Mouse (Mus musculus): ENCODE measurements at regions not wholly inside any gene's neighbourhood (a gene's known extent, or its start where the extent isn't known, plus 50 kb on each side); places are given as distances from the start of the nearest gene placed in this dataset.
A peak's percentile ranks its signal among the peaks of the same experiment; 100 is the strongest.

DNA sequence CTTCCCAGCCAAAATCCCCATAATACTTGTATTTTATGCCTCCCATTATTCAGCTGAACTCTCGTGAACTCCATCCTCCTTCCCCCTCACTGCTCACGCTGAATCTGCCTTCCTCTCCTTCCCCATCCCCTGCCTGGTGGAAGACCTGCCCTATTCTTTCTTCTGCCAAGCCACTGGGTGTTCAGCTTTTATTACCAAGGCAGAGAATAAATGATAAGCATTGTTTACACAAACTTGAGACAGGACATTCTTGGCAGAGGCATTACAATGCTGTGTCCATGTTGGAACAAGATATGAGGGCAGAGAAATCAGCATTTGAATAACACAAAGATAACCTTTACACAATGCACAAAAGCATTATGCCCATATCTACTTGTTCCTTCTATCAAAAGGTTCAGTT lies 80.2 kb downstream of the Dhrs2 start:
- no peak for DNase-seq (ENCODE audit: low spot score)

DNA sequence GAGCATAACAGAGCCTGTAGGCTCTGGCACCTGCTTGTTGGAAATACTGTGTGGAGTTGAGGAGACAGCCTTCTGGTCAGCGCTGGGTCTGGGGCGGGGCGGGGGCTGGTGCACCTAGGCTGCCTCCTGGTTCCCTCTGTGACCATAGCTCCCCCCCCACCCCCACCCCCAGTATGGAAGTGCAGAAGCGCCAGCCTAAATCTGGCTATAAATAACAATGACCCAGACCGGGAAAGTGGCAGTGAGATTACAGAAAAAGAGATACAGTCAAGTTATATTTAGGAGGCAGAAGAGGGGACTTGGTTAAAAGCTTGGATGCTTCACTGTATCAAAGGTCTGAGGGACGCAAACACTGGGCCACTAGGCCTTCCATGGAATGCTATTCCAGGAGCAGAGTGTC lies 91.8 kb downstream of the Dhrs2 start:
- no peak for DNase-seq (ENCODE audit: low spot score)

DNA sequence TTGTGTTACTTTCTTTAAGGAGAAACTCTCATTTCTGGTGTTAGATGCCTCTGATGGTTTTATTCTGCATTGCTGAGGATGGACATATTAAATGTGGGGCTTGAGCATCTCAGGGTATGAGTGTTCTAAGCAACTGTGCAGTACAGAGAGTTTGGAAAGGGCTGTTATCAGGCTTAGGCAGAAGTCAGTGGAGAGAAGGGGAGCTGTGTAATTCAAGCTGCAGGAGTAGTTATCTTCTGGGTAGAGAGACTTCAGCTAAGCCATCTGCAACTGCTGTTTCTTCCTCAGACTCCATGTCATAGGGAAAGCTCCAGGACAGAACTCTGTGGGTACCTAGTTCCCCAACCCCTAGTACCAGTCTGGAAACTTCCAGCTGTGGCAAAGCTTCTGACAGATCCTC lies 102.1 kb downstream of the Dhrs2 start:
- no peak for DNase-seq (ENCODE audit: low spot score)

DNA sequence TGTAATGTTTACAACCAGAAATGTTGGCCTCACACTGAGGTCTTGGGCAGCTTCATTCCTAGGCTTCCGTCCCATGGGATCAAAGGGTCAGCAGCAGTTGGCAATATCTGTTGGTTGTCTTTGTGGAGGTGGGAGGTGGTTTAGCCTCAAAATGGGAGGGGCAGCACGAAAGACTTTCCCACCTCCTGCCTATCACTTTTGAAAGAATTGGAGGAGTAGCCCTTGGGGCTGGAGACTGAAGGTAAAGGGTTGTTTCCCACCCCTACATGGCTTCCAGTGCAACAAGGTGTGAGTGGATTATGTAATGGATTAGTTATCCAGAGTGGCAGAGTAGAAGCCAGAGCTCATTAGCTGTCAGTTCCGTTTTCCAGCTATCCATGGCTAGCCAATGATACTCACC lies 102.5 kb downstream of the Dhrs2 start:
- no peak for DNase-seq (ENCODE audit: low spot score)

DNA sequence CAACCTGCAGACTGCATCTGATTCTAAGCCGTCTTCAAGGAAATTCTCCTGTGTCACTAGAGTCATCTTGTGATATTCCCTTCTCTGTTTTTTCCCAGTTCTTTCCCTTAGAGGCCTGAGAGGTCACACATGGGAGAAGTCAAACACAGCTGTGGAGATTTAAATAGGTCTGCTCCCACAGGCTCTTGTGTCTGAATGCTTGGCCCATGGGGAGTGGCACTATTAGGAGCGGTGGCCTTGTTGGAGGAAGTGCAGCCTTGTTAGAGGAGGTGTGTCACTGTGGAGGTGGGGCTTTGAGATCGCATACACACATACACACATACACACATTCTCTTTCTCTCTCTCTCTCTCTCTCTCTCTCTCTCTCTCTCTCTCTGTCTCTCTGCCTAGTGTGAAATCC lies 112.0 kb downstream of the Dhrs2 start:
- DNase-seq (ENCODE audit: low spot score): no peak

DNA sequence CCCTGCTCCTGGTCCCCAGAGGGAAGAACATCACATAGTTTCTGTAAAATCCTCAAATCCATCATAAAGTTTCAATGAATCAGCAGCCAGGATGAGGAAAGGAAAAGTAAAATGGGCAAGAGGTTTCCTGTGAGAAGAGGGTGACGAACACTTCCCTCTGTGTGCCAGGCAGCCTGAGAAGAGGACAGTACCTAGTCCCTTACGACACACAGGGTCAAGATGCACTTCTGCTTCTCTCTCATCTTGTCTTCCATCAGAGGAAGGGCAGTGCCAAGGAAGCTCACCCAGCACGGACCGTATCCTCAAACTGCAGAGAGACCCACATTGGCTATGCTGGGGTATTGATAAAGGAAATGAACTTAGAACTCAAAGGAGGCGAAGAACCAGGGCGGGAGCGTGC lies 112.5 kb downstream of the Dhrs2 start:
- no peak for DNase-seq (ENCODE audit: low spot score)

GRCm38 (mm10) chr14:55335586-55335985 lies 113.8 kb downstream of the Dhrs2 start:
- no peak for DNase-seq (ENCODE audit: low spot score)

DNA sequence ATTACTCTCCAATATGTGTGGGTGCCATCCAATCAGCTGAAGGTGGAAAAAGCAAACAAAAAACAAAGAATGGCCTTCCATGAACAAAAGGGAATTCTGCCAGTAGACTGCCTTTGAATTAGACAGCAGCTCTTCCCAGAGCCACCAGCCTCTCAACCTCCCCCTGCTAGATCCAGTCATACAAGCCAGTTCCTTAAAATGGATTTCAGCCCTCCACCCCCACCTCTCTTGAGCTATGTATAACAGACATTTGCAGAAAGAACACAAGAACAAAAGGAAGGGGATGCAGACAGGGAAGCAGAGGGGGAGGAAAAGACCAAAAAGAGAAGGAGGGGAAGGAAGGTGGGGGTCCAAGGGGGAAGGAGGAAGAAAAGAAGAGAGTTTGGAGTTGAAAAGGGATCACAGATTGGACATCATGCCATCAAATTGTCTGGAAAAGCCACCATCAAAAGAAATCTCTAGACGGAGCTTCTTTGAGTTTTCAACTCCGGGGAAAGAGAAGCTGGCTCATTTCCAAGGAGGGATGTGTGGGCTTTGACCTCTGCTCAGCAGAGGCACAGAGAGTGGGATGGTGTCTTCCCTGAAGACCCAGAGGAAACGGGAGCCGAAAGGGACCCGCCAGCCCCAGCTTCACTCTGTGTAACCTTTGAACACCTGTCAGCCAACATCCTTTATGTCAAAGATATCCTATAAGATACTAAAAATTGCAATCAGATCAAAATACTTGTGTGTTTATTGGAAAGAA lies 114.8 kb downstream of the Dhrs2 start:
- no peak for DNase-seq (ENCODE audit: low spot score)

DNA sequence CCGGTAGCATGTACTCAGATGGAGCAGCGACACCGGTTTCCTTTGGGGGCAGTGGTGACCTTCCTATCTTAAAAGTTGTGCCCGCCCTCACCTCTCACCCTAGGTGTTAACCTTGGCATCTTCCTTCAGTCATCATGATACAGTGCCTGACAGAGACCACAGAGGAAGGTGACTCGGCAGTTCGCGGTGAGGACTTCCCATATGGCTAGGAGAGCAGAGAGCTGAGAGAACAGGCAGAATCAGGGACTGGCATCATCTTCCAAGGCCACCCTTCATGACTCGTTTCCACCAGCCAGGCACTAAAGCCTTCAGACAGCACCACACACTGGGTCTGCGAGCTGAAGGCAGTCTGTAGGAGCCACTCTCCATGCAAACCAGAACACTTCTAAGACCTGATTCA lies 116.2 kb downstream of the Dhrs2 start:
- no peak for DNase-seq (ENCODE audit: low spot score)

DNA sequence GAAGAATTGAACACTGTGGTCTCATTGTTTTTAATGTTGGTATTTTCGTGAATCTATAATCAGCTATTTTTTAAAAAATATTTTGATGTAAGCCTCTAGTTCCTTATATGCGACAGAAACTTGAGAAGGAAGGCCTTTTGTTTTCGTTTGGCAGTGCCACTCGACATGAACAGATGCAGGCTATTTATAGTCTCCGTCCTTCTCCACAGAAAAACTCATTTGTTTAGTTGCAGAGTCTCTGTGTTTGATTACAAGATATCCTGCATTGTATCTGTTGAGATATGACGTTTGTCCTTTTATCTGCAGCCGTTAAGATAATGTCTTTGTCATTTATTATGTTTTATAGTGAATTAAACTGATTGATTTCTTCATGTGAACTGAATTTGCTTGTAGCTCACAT lies 116.7 kb downstream of the Dhrs2 start:
- DNase-seq (ENCODE audit: low spot score): no peak

GRCm38 (mm10) chr14:55339036-55339614 lies 117.3 kb downstream of the Dhrs2 start:
- DNase-seq (ENCODE audit: low spot score): no peak

GRCm38 (mm10) chr14:55343341-55343740 lies 121.5 kb downstream of the Dhrs2 start:
- no peak for DNase-seq (ENCODE audit: low spot score)

GRCm38 (mm10) chr14:55343914-55344313 lies 122.1 kb downstream of the Dhrs2 start:
- no peak for DNase-seq (ENCODE audit: low spot score)

DNA sequence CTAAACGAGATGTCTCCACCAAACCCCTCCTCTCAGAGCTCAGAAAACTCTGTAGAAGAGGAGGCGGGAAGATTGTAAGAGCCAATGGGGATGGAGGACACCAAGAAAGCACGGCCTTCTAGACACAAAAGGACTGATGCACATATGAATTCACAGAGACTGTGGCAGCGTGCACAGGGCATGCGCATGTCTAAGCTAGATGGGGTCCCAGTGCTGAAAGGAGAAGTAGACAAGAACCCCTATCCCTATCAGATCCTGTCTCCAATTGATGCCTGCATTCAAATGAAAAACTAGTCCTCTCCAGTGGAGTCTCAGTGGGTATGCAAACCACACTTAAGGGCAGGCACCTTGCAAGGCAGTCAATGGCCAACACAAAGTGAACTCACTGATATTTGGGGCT lies 123.3 kb downstream of the Dhrs2 start:
- no peak for DNase-seq (ENCODE audit: low spot score)

DNA sequence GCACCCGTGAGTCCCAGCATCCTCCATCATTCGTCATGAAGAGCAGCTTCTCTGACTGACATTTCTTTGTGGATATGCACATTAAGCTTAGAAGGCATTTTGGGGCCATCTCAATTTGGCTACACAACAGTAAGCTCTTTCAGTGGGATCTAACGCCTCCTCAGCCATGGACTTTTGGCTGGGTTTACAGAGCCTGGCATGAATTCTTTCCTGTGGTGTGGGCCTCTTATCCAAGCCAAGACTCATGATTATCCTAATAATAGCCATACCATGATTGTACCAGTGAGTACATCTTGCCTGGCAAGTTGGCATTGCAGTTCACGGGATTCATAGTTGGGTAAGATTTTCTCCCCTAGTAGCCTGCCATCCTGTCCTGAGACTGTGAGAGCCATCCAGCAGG lies 126.3 kb downstream of the Dhrs2 start:
- DNase-seq (ENCODE audit: low spot score): no peak

- DNase-seq (ENCODE audit: low spot score): no peak
These were observed 121.3 kb upstream of the Dhrs4 start for GRCm38 (mm10) chr14:55357258-55357657.

- DNase-seq (ENCODE audit: low spot score): no peak
These were observed 120.1 kb upstream of the Dhrs4 start for GRCm38 (mm10) chr14:55358429-55358828.

DNA sequence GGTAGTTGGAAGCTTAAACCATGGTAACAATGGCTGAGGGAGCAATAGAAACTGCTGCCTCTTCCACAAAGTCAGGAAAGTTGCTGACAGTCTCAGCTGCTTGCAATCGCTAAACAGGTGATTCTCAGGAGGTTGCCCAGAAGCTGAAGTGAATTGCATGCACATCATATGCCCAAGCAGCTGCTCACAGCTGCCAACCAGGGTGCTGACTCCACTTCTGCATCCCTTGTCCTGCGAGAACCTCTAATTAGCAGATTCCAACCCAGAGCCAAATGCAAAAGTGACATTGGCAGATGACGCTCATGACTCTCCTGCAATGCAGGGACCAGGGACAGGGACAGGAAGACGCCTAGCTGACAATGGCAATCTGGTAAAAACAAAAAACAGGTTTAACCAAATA lies 116.2 kb upstream of the Dhrs4 start:
- DNase-seq (ENCODE audit: low spot score): no peak

DNA sequence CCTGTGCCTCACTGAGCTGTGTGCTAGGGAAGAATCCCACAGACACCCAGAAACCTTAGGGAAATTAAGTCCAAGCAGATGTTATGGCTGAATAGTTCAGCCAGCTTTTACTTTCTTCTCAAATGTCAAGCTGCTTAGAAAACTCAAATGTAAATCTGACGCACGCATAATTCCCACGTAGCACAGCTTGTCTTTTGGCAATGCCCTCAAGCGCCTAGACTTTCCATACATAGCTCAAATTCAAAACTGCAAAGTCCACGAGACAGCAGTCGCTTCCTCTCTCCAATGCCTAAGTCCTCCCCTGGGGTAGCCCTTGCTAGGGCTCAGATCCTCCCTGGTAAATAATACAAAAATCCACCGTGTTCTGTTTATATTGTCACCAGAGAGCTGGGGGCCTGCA lies 115.8 kb upstream of the Dhrs4 start:
- DNase-seq (ENCODE audit: low spot score): no peak

DNA sequence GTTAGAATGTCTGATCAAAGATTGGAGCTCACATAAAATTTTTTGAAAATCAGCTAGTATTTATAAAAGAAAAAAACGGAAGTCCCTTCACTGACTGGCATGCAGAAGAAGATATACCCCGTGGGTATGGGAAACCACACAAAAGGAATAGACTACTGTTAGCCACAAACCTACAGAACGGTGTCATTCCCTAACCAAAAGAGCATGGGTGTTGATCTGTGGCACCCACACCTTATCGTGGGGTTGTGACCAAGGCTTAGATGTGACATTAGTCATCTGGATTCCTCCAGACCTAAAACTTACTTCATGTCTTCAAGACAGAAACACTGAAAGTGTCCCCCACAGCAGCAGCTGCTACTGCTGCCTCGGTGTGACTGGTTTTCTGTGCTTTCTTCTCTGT lies 108.2 kb upstream of the Dhrs4 start:
- peak; percentile 11 for DNase-seq (ENCODE audit: low spot score)

- no peak for DNase-seq (ENCODE audit: low spot score)
These were observed 105.6 kb upstream of the Dhrs4 start for GRCm38 (mm10) chr14:55372960-55373359.

GRCm38 (mm10) chr14:55386773-55387172 lies 91.8 kb upstream of the Dhrs4 start:
- no peak for DNase-seq (ENCODE audit: low spot score)

DNA sequence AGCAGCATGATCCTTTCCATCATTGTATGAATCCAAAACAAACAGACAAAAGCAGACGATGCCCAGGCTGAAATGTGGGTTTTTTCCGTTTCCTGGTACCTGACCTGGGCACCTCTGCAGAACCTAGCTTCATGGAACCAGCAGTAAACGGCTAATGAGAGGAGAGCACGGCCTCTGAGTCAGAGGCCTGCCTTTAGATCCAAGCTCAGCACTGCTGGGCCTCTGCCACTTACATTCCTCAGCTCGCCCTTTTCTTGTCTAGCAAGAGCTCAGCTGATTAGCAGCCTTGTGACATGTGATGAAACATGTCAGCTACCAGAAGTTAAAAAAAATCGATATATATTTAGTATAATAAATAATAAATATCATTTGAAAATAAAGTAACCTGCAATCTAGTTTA lies 91.2 kb upstream of the Dhrs4 start:
- DNase-seq (ENCODE audit: low spot score): no peak

GRCm38 (mm10) chr14:55392390-55392789 lies 86.2 kb upstream of the Dhrs4 start:
- DNase-seq (ENCODE audit: low spot score): peak; percentile 31

Measured in thymus, postnatal 0 days (tissue).